Mouse (Mus musculus): ENCODE results near the gene Rptor. TPM values are rescaled to one million over a fixed set of nuclear protein-coding genes. Genes with fewer than 3 reads are reported as not detected.
A peak's percentile ranks its signal among the peaks of the same experiment; 100 is the strongest.

Gene Rptor
- total and polyA plus RNA-seq, 3 experiments: 19.7 to 32.4 (median 32.1) TPM

DNA sequence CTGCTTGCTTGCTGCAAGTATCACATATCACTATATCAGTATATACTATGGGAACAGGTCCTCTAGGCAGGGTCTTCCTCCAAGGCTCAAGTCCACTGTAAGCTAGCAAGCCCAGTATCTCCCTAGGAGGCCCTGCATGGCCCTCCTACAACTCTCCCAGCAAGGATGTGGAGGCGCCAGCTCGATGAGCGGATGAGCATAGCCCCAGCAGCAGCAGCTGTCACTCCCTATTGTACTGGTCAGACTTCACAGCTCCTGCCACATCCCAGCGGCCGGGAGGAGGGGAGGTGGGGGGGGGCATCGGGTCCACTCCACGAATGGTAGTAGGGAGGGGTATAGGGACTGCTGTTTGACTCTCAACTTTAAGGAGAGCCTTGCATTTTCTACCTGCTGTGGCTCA lies 200.2 kb downstream of the Rptor start:
- Histone ChIP-seq H3K36me3 (ENCODE audit: control insufficient read depth, insufficient read depth, low read length) (no peaks in the 10 kb centered on the region), H3K4me3 (no peak overlapping the region), H3K27ac (no peak overlapping the region), H3K79me2 (replicated peaks; ENCODE audit: control insufficient read depth, insufficient read depth, low read length) (no peaks in the 10 kb centered on the region), H3K4me1 (ENCODE audit: control insufficient read depth, insufficient read depth, low read length) (no peaks in the 10 kb centered on the region; the same call in 1 of the 2 replicates), H3K27me3 (ENCODE audit: control insufficient read depth, insufficient read depth, low read length) (no peaks in the 10 kb centered on the region), H3K9ac (ENCODE audit: low read depth, low read length) (no peak overlapping the region)
- 65% methylated on average over 7 of the region's 7 CpGs for WGBS
- DNase-seq: no peak
- TF ChIP-seq POLR2A (IDR thresholded peaks at IDR 0.05; ENCODE audit: insufficient read depth, low read depth, low read length) (no peak), CTCF (IDR thresholded peaks at IDR 0.05) (no peak), EP300 (IDR thresholded peaks at IDR 0.05; ENCODE audit: insufficient read depth, low read depth, low read length) (no peak)
- intact Hi-C loops (cut with DNase I): no loop called here

DNA sequence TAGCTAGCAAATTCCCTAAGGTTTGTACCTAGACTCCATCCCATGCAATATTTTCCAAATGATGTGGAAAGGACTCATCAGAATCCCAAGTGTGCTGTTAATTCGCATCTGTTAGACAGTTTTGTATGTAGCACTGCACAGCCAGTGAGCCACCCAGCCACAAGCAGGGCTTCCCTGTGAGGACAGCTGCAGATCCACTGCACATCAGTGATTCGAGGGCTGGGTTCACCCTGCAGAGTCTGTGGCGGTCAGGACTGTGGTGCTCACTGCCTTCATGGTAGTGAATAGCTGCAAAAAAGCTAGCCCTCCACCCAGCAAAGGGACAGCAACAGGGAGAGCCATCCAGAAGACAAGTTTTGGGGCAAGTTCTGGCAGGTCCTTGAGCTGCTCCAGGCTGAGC lies 201.7 kb downstream of the Rptor start:
- Histone ChIP-seq H3K4me1 (ENCODE audit: control insufficient read depth, insufficient read depth, low read length) (no peaks in the 10 kb centered on the region; the same call in 1 of the 2 replicates), H3K27ac (no peak overlapping the region), H3K9ac (ENCODE audit: low read depth, low read length) (no peak overlapping the region), H3K36me3 (ENCODE audit: control insufficient read depth, insufficient read depth, low read length) (no peaks in the 10 kb centered on the region), H3K4me3 (no peak overlapping the region), H3K27me3 (ENCODE audit: control insufficient read depth, insufficient read depth, low read length) (no peaks in the 10 kb centered on the region), H3K79me2 (replicated peaks; ENCODE audit: control insufficient read depth, insufficient read depth, low read length) (no peaks in the 10 kb centered on the region)
- intact Hi-C loops (cut with DNase I): no loop called here
- TF ChIP-seq CTCF (IDR thresholded peaks at IDR 0.05): no peak
- no peak for TF ChIP-seq EP300 (IDR thresholded peaks at IDR 0.05; ENCODE audit: insufficient read depth, low read depth, low read length)
- TF ChIP-seq POLR2A (IDR thresholded peaks at IDR 0.05; ENCODE audit: insufficient read depth, low read depth, low read length): no peak
- 92% methylated on average over 3 of the region's 3 CpGs for WGBS
- DNase-seq: no peak

DNA sequence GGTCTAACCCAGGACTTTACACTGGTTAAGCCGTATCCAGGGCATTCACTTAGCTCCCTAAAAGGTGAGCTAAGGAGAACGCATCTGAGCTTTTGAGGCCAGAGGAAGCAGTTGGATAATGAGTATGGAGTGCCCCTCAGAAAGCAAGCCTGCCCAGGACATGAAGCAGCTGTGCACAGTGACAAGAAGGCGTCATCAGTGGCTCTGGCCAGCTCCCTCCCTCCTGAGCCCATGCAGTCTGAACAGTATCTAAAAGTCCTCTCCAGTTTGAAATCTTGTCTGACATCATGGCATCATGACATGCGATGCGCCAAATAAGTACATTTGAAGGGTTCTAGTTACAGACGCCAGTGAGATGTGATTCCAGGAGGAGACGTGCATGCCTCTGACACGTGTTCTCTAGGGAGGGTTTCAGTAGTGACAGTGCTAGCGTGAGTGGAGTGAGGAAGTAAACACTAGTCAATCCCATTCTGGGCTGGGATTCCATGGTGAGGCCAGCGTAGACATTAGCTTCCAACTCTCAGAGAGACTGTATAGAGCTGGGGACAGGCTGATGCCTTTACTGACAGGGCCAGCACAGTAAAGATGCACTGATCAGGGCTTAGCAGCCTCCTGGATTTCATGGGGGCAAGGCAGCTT lies 202.5 kb downstream of the Rptor start:
- Histone ChIP-seq H3K27me3 (ENCODE audit: control insufficient read depth, insufficient read depth, low read length) (no peaks in the 10 kb centered on the region), H3K4me1 (ENCODE audit: control insufficient read depth, insufficient read depth, low read length) (no peaks in the 10 kb centered on the region; the same call in 1 of the 2 replicates), H3K4me3 (no peak overlapping the region), H3K79me2 (replicated peaks; ENCODE audit: control insufficient read depth, insufficient read depth, low read length) (no peaks in the 10 kb centered on the region), H3K9ac (ENCODE audit: low read depth, low read length) (no peak overlapping the region), H3K27ac (no peak overlapping the region), H3K36me3 (ENCODE audit: control insufficient read depth, insufficient read depth, low read length) (no peaks in the 10 kb centered on the region)
- DNase-seq: no peak
- 82% methylated on average over 10 of the region's 10 CpGs for WGBS
- TF ChIP-seq CTCF (IDR thresholded peaks at IDR 0.05) (no peak), POLR2A (IDR thresholded peaks at IDR 0.05; ENCODE audit: insufficient read depth, low read depth, low read length) (no peak), EP300 (IDR thresholded peaks at IDR 0.05; ENCODE audit: insufficient read depth, low read depth, low read length) (no peak)
- intact Hi-C loops (cut with DNase I): no loop called here

DNA sequence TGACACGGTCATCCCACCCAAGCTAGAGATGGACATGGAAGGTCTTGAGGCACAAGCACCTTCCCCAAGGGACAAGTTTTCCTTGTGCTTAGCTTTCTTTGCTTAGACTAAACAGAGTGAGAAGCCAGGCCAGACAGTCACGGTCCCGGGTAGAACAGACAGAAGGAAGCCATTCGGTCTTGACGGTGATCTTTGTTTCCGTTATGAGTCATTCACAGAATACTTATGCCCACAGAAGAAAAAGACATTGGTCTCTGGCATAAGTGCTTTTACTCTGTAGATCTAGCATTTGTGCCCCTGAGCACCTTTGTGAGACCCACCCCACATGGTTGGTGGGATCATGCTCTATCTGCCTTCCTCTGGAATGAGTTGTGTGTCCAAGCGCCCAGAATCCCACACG lies 203.8 kb downstream of the Rptor start:
- Histone ChIP-seq H3K36me3 (ENCODE audit: control insufficient read depth, insufficient read depth, low read length) (no peaks in the 10 kb centered on the region), H3K27me3 (ENCODE audit: control insufficient read depth, insufficient read depth, low read length) (no peaks in the 10 kb centered on the region), H3K9ac (ENCODE audit: low read depth, low read length) (no peak overlapping the region), H3K79me2 (replicated peaks; ENCODE audit: control insufficient read depth, insufficient read depth, low read length) (no peaks in the 10 kb centered on the region), H3K27ac (no peak overlapping the region), H3K4me1 (ENCODE audit: control insufficient read depth, insufficient read depth, low read length) (no peaks in the 10 kb centered on the region; the same call in 1 of the 2 replicates), H3K4me3 (no peak overlapping the region)
- no peak for DNase-seq
- intact Hi-C loops (cut with DNase I): no loop called here
- TF ChIP-seq POLR2A (IDR thresholded peaks at IDR 0.05; ENCODE audit: insufficient read depth, low read depth, low read length) (no peak), EP300 (IDR thresholded peaks at IDR 0.05; ENCODE audit: insufficient read depth, low read depth, low read length) (no peak), CTCF (IDR thresholded peaks at IDR 0.05) (no peak)
- 66% methylated on average over 8 of the region's 8 CpGs for WGBS

DNA sequence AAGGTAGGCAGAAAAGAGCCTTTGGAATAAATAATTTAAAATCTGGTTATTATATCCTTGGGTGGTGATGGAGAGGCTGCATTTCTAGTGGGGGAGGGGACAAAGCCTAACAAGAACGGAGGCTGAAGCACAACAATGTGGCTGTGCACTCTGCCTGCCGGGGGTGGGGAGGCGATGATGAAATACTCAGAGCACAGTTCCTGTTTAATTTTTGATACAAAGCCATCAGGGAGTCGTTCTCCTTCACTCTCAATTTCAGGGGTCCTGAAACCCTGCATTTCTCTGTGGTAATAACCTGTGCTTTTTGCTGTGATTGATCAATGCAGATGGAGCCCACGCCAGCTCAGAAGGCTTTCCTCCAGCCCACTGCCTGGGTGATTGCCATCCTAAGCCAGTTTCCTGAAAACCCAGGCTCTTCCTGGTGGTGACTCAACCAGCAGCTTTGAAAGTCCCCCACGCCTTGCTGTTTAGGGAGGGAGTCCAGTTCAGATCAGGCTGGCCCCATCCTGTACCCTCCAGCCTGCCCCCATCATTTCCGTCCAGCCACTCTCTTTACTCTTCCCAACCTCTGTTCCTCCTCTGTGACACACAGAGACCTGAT lies 204.8 kb downstream of the Rptor start:
- peak in 1 of 2 experiments; percentile 26 for DNase-seq

GRCm38 (mm10) chr11:119808647-119809280 lies 206.1 kb downstream of the Rptor start:
- no peaks in the 10 kb centered on the region for H3K79me2 ChIP-seq (replicated peaks; ENCODE audit: control insufficient read depth, insufficient read depth, low read length)
- 85% methylated on average over 10 of the region's 10 CpGs for WGBS
- no peaks in the 10 kb centered on the region; the same call in 1 of the 2 replicates for H3K4me1 ChIP-seq (ENCODE audit: control insufficient read depth, insufficient read depth, low read length)
- no peaks in the 10 kb centered on the region for H3K36me3 ChIP-seq (ENCODE audit: control insufficient read depth, insufficient read depth, low read length)
- no peak for DNase-seq
- intact Hi-C loops (cut with DNase I): no loop called here
- H3K27me3 ChIP-seq (ENCODE audit: control insufficient read depth, insufficient read depth, low read length): no peaks in the 10 kb centered on the region
- H3K4me3 ChIP-seq: no peak overlapping the region
- TF ChIP-seq CTCF (IDR thresholded peaks at IDR 0.05): no peak
- TF ChIP-seq POLR2A (IDR thresholded peaks at IDR 0.05; ENCODE audit: insufficient read depth, low read depth, low read length): no peak
- no peak for TF ChIP-seq EP300 (IDR thresholded peaks at IDR 0.05; ENCODE audit: insufficient read depth, low read depth, low read length)
- no peak overlapping the region for H3K27ac ChIP-seq
- H3K9ac ChIP-seq (ENCODE audit: low read depth, low read length): no peak overlapping the region

More for the DNA sequence above, 204.8 kb downstream of the Rptor start:
- Histone ChIP-seq H3K9ac (ENCODE audit: low read depth, low read length) (no peak overlapping the region), H3K4me1 (ENCODE audit: control insufficient read depth, insufficient read depth, low read length) (no peaks in the 10 kb centered on the region; the same call in 1 of the 2 replicates), H3K27ac (no peak overlapping the region), H3K36me3 (ENCODE audit: control insufficient read depth, insufficient read depth, low read length) (no peaks in the 10 kb centered on the region), H3K79me2 (replicated peaks; ENCODE audit: control insufficient read depth, insufficient read depth, low read length) (no peaks in the 10 kb centered on the region), H3K27me3 (ENCODE audit: control insufficient read depth, insufficient read depth, low read length) (no peaks in the 10 kb centered on the region), H3K4me3 (no peak overlapping the region)
- WGBS: 51% methylated on average over 7 of the region's 7 CpGs
- intact Hi-C loops (cut with DNase I): no loop called here
- TF ChIP-seq EP300 (IDR thresholded peaks at IDR 0.05; ENCODE audit: insufficient read depth, low read depth, low read length) (no peak), CTCF (IDR thresholded peaks at IDR 0.05) (no peak), POLR2A (IDR thresholded peaks at IDR 0.05; ENCODE audit: insufficient read depth, low read depth, low read length) (no peak)

Data from heart, adult 2 months (tissue).